Mouse (Mus musculus): Measurements from ENCODE around the gene Eme1.

DNA sequence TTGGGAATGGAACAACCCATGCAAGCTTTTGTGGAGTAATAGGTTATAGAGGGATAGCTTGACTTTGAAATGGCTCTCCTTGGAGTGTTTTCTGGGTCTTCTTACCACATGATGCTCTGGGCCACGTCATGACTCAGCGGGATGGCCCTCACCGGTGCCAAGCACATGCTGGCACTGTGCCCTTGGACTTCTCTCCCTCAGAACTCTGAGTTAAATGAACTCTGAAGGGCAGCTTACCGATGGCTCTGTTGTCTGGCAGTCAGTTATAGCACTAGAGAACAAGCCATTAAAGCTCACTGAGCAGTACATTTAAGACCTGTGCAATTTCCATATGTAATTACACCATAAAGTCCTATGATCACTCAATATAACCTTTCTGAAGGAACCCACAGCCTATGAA lies 56.4 kb downstream of the Eme1 start:
- TF ChIP-seq CTCF (IDR thresholded peaks at IDR 0.05; ENCODE audit: low read depth): no peak
- TF ChIP-seq EP300 (IDR thresholded peaks at IDR 0.05; ENCODE audit: low read depth): no peak

Data from liver, postnatal 0 days (tissue).